Mouse (Mus musculus) left cerebral cortex, adult 8-10 months (tissue): ENCODE data around the gene Gpx5. TPM values are rescaled to one million over a fixed set of nuclear protein-coding genes. Genes with fewer than 3 reads are reported as not detected.
"Not testable (repeated sequence)": the region's sequence is repeated elsewhere in the genome, so short reads cannot be mapped to it uniquely, and the experiment has no call there.

Experiments
- DNase-seq, 2 experiments: peaks; one replicate each; pipeline ENCODE4 v3.0.0; 2022; ENCODE audit warnings: low spot score in 2 of 2
- total RNA-seq, 4 experiments: library from RNA; stranded (reverse); gene quantifications; 2 replicates each; pipeline ENCODE4 v1.2.4; 2022

Gpx5 gene
- total RNA-seq, 4 experiments from 2014 or later: not detected

- DNase-seq: no peak
Observed at GRCm38 (mm10) chr13:21265736-21266135, 26.8 kb downstream of the Gpx5 start.

GRCm38 (mm10) chr13:21264366-21264765, 28.2 kb downstream of the Gpx5 start:
- peak in 1 of 2 experiments; percentile 62 for DNase-seq

GRCm38 (mm10) chr13:21263910-21264309, 28.6 kb downstream of the Gpx5 start:
- no peak for DNase-seq

- DNase-seq: no peak
Observed at GRCm38 (mm10) chr13:21262787-21263461, 29.6 kb downstream of the Gpx5 start.

- no peak for DNase-seq
Observed at GRCm38 (mm10) chr13:21260289-21260688, 32.2 kb downstream of the Gpx5 start.

GRCm38 (mm10) chr13:21259677-21260113, 32.8 kb downstream of the Gpx5 start:
- peak in 1 of 2 experiments; percentile 61 for DNase-seq

GRCm38 (mm10) chr13:21259171-21259631, 33.3 kb downstream of the Gpx5 start:
- DNase-seq: peak in 1 of 2 experiments; percentile 18

GRCm38 (mm10) chr13:21258524-21258923, 34.0 kb downstream of the Gpx5 start:
- no peak for DNase-seq

DNA sequence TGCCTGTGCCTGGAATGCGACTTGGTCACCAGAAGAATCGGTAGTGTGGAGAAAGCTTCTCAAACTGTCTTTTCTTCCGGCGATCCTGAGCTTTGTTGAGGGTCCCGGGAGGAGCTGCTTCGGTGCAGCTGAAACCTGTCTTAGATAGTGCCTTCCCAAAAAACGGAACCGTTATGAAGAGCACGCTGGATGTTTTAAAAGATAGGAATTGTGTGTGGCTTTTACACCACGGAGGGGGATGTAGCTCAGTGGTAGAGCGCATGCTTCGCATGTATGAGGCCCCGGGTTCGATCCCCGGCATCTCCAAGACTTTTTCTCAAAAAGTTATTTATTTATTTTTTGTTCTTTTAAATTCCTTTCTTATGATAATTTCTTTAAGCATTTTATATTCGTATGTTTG, 38.5 kb downstream of the Gpx5 start:
- peak in 1 of 2 experiments; percentile 69 for DNase-seq

GRCm38 (mm10) chr13:21253569-21253968, 39.0 kb downstream of the Gpx5 start:
- DNase-seq: no peak

GRCm38 (mm10) chr13:21253040-21253439, 39.5 kb downstream of the Gpx5 start:
- DNase-seq: no peak

DNA sequence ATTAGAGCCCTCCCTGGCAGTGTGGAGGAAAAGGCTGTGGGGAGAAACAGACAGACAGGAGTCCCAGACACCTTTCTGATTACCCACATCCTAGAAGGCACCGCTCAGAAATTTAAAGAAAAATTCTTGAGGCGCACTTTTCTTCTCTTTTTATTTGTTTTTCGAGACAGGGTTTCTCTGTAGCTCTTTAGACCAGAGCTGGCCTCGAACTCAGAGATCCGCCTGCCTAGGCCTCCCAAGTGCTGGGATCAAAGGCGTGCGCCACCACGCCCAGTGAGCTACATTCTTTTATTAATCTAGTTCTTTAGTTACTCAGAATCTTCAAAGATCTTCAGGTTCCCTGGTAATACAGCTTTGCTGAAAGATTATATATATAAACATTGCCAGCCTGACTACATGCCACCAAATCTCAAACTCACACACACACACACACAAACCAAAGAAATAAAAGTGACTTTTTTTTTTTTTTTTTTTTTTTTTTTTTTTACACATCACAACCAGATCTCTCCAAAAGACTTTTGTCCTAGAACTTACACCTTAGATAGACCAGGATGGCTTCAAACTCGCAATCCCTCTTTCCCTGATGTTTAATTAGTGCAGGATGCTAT, 42.4 kb downstream of the Gpx5 start:
- no peak for DNase-seq

DNA sequence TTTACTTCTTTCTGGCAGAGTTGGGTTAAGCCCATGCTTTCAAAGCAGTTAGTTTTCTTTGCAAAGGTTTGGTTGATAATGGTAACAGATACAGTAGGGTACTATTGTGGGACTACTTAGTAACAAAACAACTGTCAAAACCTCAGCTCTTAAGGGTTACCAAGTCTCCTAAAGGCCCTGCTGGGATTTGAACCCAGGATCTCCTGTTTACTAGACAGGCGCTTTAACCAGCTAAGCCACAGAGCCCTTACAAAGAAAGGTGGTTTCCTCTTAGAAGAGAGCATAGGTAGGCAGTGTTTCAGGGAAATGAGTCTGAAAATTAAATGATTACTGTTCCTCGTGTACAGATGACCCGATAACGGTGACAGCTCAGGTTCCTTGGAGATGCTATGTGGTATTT, 43.5 kb downstream of the Gpx5 start:
- no peak for DNase-seq

- DNase-seq: no peak
Observed at GRCm38 (mm10) chr13:21246276-21246675, 46.3 kb downstream of the Gpx5 start.

DNA sequence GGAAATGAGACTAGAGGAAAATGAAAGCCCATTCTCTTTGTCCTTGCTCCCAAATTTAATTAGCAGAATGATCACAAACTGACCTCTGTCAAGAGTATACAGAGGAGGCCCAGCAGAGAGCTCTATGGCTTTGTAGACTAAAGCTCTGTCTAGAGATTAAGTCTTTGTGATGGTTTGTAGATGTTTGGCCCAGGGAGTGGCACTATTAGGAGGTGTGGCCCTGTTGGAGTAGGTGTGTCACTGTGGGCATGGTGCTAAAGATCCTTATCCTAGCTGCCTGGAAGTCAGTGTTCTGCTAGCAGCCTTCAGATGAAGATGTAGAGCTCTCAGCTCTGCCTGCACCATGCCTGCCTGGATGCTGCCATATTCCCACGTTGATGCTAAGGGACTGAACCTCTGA, 47.6 kb downstream of the Gpx5 start:
- not testable (repeated sequence) for DNase-seq

GRCm38 (mm10) chr13:21244089-21244488, 48.4 kb downstream of the Gpx5 start:
- DNase-seq: no peak

GRCm38 (mm10) chr13:21243196-21243595, 49.3 kb downstream of the Gpx5 start:
- no peak for DNase-seq

- DNase-seq: no peak
Observed at GRCm38 (mm10) chr13:21242408-21243125, 50.0 kb downstream of the Gpx5 start.

DNA sequence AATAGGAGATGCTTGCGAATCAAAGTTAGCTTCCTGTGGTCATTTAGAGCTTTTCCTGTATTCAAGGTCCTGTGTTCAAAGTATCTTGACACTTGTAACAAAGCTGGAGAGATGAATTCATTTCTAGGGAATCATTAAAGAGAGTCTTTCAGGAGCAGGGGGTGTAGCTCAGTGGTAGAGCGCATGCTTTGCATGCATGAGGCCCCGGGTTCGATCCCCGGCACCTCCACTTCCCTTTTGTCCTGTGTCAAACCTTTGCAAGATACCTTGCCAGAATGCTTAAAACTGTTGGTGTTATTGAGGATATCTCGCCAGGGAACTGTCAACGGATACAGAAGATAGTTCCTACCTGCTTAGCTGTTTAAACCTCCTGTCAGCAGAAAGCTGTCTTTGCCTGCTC, 51.7 kb downstream of the Gpx5 start:
- DNase-seq: no peak

GRCm38 (mm10) chr13:21237161-21237560, 55.4 kb downstream of the Gpx5 start:
- no peak for DNase-seq

- no peak for DNase-seq
Observed at GRCm38 (mm10) chr13:21236714-21237113, 55.8 kb downstream of the Gpx5 start.
